Mouse (Mus musculus) kidney, postnatal 0 days (tissue): ENCODE results near the gene Ccdc88c. TPM values are rescaled to one million over a fixed set of nuclear protein-coding genes. Genes with fewer than 3 reads are reported as not detected.

ENCODE experiments used
- ATAC-seq: fragments of 200-750 bp; cut with Nextera tagmentation; replicated peaks from 2 replicates; pipeline ENCODE4 v1.8.0; 2017; ENCODE audit warnings: low read depth, moderate number of reproducible peaks, moderate TSS enrichment, moderate library complexity; ENCODE audit not compliant: low FRiP score
- DNase-seq: peaks from one replicate; pipeline ENCODE4 v3.0.0-alpha.2; 2016; ENCODE audit warnings: low spot score
- H3K27ac ChIP-seq: fragments of 300-500 bp; sonication (generic); 2 replicates; pipeline ENCODE4 v1.5.1; 2014; ENCODE audit warnings: mild to moderate bottlenecking
- H3K27me3 ChIP-seq: fragments of 300-500 bp; sonication (generic); 2 replicates; pipeline ENCODE4 v1.6.1; 2014; ENCODE audit warnings: low read length, mixed read lengths; ENCODE audit not compliant: insufficient read depth
- H3K36me3 ChIP-seq: fragments of 300-500 bp; sonication (generic); 2 replicates; pipeline ENCODE4 v1.6.1; 2014; ENCODE audit warnings: low read length, mixed read lengths; ENCODE audit not compliant: insufficient read depth
- H3K4me1 ChIP-seq: fragments of 300-500 bp; sonication (generic); replicated peaks from 2 replicates; pipeline ENCODE4 v1.6.1; 2014; ENCODE audit warnings: antibody characterized with exemption, low read length, mixed read lengths; ENCODE audit not compliant: insufficient read depth
- H3K4me2 ChIP-seq: fragments of 300-500 bp; sonication (generic); 2 replicates; pipeline ENCODE4 v1.6.1; 2014; ENCODE audit warnings: mild to moderate bottlenecking, low read length, moderate library complexity, mixed read lengths
- H3K4me3 ChIP-seq: fragments of 300-500 bp; sonication (generic); replicated peaks from 2 replicates; pipeline ENCODE4 v1.5.1; 2014; ENCODE audit warnings: low read depth, low read length
- H3K9ac ChIP-seq: fragments of 300-500 bp; sonication (generic); 2 replicates; pipeline ENCODE4 v1.6.1; 2014; ENCODE audit warnings: low read depth, low read length
- H3K9me3 ChIP-seq: fragments of 300-500 bp; sonication (generic); replicated peaks from 2 replicates; pipeline ENCODE4 v1.6.1; 2016; ENCODE audit warnings: low read length, inconsistent platforms, mixed read lengths
- CTCF ChIP-seq: IDR thresholded peaks from 2 replicates; pipeline ENCODE4 v1.5.1; 2016; ENCODE audit warnings: antibody characterized with exemption, low read depth, mild to moderate bottlenecking, moderate library complexity
- WGBS: fragments of 180-500 bp; shearing (Covaris S2); extraction: QIAGEN DNeasy Blood & Tissue Kit; methylation state at CpG from one replicate; pipeline ENCODE4 v1.1.7; 2014; 5-methylcytosine and 5-hydroxymethylcytosine counted together
- polyA plus RNA-seq: library from polyadenylated mRNA; unstranded; fragments of >200 nt; fragmentation: Nextera tagmentation; extraction: Ambion mirVana; gene quantifications from 2 replicates; pipeline ENCODE4 v1.2.1, GENCODE M21; 2015

The Ccdc88c gene
- polyA plus RNA-seq, 1 experiment from 2014 or later = 7.8 TPM

GRCm38 (mm10) chr12:101009225-101009624, 19.6 kb downstream of the Ccdc88c start:
- H3K36me3 ChIP-seq = no peaks in the 10 kb centered on the region
- H3K9ac ChIP-seq = no peak overlapping the region
- peaks cover 48% of the 10 kb centered on the region for H3K4me1 ChIP-seq
- WGBS = 78% methylated on average over 4 of the region's 4 CpGs
- DNase-seq (no peak), ATAC-seq (no peak)
- H3K27me3 ChIP-seq = no peaks in the 10 kb centered on the region
- no peaks in the 10 kb centered on the region for H3K9me3 ChIP-seq
- TF ChIP-seq CTCF = no peak
- H3K27ac ChIP-seq = no peak overlapping the region
- H3K4me3 ChIP-seq = no peak overlapping the region
- H3K4me2 ChIP-seq = no peak overlapping the region

- TF ChIP-seq CTCF = no peak
- Histone ChIP-seq H3K4me3 (no peak overlapping the region), H3K4me1 (peaks cover 42% of the 10 kb centered on the region), H3K27me3 (no peaks in the 10 kb centered on the region), H3K4me2 (no peak overlapping the region), H3K27ac (peak overlapping the region; percentile 44; the same call in 1 of the 2 replicates), H3K9ac (no peak overlapping the region), H3K9me3 (no peaks in the 10 kb centered on the region), H3K36me3 (no peaks in the 10 kb centered on the region)
- ATAC-seq (no peak), DNase-seq (no peak)
- WGBS = 49% methylated on average over 4 of the region's 4 CpGs
Observed at GRCm38 (mm10) chr12:101008648-101009047, 20.2 kb downstream of the Ccdc88c start.

DNA sequence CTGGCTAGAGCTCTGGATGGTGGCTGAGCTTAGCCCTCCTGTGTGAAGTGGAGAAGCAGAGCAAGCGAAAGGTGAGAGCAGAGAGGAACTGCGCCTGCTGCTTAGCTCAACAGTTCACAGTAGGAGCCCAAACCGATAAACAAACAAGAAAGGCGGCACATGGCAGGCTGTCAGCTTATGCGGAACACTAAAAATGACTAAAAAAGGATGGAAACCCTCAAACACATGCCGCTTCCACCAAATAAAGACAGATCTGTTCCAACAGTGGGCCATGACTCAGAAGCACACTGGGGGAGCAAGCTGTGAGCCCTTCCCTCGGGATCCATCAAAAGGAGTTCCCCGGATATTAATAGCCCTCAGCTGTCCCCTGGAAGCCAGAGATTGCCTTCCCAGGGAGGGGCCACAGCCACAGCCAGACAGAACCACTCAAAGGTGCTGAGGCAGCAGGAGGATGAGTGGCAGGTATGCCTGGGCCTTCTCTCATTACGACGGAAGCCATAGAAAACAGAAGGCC, 20.8 kb downstream of the Ccdc88c start:
- ATAC-seq = 0 out of 2 replicates have a peak, but pooled peaks have one; percentile 16
- Histone ChIP-seq H3K4me3 (no peak overlapping the region), H3K27ac (peak overlapping the region; percentile 44; the same call in 1 of the 2 replicates), H3K27me3 (no peaks in the 10 kb centered on the region), H3K4me1 (peaks cover 36% of the 10 kb centered on the region), H3K9ac (no peak overlapping the region), H3K36me3 (no peaks in the 10 kb centered on the region), H3K4me2 (no peak overlapping the region), H3K9me3 (no peaks in the 10 kb centered on the region)
- no peak for TF ChIP-seq CTCF
- 33% methylated on average over 10 of the region's 10 CpGs for WGBS
- DNase-seq = no peak

DNA sequence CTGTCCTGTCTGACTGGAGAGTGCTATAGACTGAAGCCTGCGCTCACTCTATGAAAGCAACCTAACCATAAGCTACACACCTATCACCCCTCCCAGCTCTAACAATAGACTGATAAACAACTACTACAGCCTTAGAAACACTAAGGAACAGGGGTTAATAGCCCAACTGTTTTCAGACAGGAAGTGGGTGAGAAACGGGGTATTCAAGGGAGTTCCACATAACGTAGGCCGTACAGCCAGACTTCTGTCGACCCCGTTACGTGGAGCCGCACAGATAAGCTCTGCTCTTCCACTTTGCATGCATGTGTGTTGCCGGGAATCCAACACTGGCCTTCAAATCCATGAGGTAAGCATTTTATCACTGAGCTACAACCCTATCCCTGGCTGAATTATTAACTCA, 21.4 kb downstream of the Ccdc88c start:
- H3K27ac ChIP-seq = peak overlapping the region; percentile 44; the same call in 1 of the 2 replicates
- DNase-seq (no peak), ATAC-seq (no peak)
- no peaks in the 10 kb centered on the region for H3K9me3 ChIP-seq
- no peak for TF ChIP-seq CTCF
- no peak overlapping the region for H3K4me2 ChIP-seq
- H3K9ac ChIP-seq = no peak overlapping the region
- peaks cover 30% of the 10 kb centered on the region for H3K4me1 ChIP-seq
- no peak overlapping the region for H3K4me3 ChIP-seq
- no peaks in the 10 kb centered on the region for H3K27me3 ChIP-seq
- no peaks in the 10 kb centered on the region for H3K36me3 ChIP-seq
- 58% methylated on average over 9 of the region's 9 CpGs for WGBS

DNA sequence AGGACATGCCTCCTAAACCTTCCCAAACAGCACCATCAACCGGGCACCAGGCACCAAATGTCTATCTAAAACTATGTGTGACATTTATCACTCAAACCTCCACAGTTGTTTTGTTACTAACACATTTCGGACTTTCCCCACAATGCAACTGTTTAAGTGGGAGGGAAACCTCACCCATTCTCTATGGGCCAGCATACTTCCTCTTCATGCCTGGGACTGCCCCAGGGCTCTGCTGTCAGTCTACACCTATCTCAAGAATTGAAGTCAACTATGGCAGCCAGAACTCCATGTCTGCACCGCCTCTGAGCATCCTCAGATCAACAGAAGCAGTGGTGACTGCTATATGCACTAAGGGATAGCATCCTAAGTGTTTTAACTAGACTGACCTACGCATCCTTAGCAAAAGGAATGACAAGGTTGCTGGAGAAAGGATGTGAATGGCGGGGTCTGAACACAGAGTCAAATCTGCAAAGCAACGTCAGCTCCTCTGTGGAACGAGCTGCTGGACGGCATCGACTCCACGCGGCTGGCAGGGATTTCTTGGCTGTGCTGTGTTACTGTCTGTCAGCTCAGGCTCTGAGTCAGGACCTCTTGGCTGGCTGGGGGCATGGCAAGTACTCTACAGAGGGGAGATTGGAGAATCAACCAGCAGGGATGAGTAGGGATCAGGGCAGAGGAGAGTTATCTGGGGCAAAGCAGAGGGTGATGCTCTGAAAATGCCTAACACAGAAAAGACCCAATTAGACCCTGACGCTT, 23.0 kb downstream of the Ccdc88c start:
- H3K4me1 ChIP-seq = peaks cover 28% of the 10 kb centered on the region
- 85% methylated on average over 12 of the region's 12 CpGs for WGBS
- ATAC-seq = no peak

DNA sequence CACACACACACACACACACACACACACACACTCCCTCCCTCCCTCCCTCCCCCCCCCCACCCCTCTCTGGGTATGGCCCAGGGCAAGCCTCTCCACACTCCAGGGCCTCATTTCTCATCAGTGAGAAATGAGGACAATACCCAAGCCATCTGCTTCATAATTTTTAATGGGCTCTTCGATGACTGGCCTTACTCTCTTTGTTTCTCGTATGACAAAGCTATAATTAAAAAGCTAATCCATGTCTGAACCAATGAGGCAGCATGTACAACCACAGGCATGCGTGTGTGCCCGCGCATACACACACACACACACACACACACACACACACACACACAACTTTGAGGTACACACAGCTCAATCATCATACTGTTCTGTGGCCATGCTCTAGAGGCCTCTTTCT, 23.9 kb downstream of the Ccdc88c start:
- Histone ChIP-seq H3K9me3 (no peaks in the 10 kb centered on the region), H3K27ac (no peak overlapping the region), H3K27me3 (no peaks in the 10 kb centered on the region), H3K4me2 (no peak overlapping the region), H3K4me3 (no peak overlapping the region), H3K36me3 (no peaks in the 10 kb centered on the region), H3K9ac (no peak overlapping the region), H3K4me1 (peaks cover 28% of the 10 kb centered on the region)
- no peak for TF ChIP-seq CTCF
- DNase-seq (no peak), ATAC-seq (no peak)
- WGBS = 84% methylated on average over 5 of the region's 5 CpGs

More for the DNA sequence above, 23.0 kb downstream of the Ccdc88c start:
- no peak for TF ChIP-seq CTCF
- Histone ChIP-seq H3K4me3 (no peak overlapping the region), H3K36me3 (no peaks in the 10 kb centered on the region), H3K27me3 (no peaks in the 10 kb centered on the region), H3K9me3 (no peaks in the 10 kb centered on the region), H3K9ac (no peak overlapping the region), H3K27ac (no peak overlapping the region), H3K4me2 (no peak overlapping the region)
- no peak for DNase-seq
